Mouse (Mus musculus) adrenal gland, postnatal 0 days (tissue): ENCODE measurements around the gene Olfr1030. TPM values are rescaled to one million over a fixed set of nuclear protein-coding genes. Genes with fewer than 3 reads are reported as not detected.

Experiments
- polyA plus RNA-seq: library from polyadenylated mRNA; unstranded; fragments of >200 nt; fragmentation: Nextera tagmentation; extraction: Ambion mirVana; gene quantifications from 2 replicates; pipeline ENCODE4 v1.2.1, GENCODE M21; 2015

The Olfr1030 gene
- not detected in 2 replicates for polyA plus RNA-seq

GRCm38 (mm10) chr2:85978976-85979375 lies at the start of gene Olfr1030:
Gene Olfr1030, plus strand, starts transcription at chr2:85979276.

DNA sequence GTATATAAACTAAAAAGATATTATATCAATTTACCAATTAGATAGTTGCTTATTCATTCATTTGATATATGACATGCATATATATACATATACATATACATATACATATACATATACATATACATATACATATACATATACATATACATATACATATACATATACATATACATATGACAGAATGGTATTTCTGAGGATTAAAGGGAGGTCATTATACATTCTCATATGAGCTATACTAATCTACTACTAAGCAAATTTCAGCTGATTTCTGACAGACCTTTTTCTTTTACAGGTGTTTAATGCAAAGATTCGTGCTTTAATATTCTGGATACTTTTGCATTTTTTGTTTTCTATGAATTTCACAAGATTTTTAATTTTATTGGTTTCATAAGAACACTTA lies 28.9 kb upstream of the Olfr1030 start, which contains the start of gene Olfr1028:
Gene Olfr1028, plus strand, starts transcription at position 301 of the 400 bp plus-strand sequence.

GRCm38 (mm10) chr2:85973595-85973994 lies 5.5 kb upstream of the Olfr1030 start, which contains the start of gene Olfr1029:
Gene Olfr1029, plus strand, starts transcription at chr2:85973895.

DNA sequence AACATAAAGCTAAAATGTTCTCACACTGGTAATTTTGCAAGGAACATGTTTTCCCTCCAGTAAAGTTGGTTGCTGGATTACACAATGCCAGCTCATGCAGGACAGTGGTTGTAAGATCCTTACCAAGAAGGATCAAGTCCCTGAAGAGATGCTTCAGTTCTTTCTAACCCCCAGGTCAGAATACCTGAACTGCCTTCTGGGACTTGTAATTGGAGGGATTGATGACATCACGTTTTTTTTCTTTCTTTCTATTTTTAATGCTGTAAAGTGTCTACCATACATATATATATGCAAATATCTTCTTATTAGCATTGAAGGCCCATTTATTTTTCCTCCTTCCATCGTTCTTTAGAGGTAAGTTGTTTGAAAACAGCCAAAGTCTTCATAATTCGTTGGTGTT lies 10.9 kb downstream of the Olfr1030 start, which contains the start of gene Olfr1031:
Gene Olfr1031, plus strand, starts transcription at position 301 of the 400 bp plus-strand sequence.

DNA sequence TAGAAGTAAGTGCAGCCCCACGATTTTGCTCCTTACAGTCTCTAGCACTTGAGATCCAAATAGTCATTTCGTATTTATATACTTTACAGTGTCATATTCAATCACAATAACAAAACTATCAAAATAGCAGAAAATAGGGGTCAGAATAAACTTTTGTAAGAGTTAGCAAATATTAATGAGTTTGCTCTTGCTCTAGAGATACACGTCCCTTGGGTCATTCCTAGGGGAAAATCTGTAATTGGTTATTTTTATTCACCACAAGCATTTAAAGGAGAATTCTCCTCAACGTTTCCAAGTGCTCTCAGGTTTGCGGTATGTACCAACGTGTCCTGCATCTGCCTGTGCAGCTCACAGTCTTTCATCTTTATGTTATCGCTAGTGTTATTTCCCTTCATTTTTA lies 26.2 kb downstream of the Olfr1030 start, which contains the start of gene Olfr1032:
Gene Olfr1032, plus strand, starts transcription at position 301 of the 400 bp plus-strand sequence.

DNA sequence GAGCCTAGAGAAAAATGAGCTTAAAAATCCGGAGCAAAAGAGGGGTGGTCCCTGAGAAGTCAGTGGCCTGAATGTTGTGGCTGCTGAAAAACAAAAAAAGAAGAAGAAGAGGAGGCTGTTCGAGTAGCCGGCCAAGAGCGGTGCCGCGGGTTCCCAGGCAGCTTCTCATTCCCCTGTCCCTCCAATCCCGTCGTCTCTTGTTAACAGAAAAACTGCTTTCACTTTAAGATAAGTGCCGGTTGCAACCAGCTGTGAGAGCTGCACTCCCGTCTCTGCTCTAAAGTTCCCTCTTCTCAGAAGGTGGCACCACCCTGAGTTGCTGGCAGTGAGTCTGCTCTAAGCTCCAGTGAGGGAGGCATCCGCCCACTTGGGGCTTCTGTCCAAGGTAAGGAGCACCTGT lies 41.3 kb downstream of the Olfr1030 start, which contains the start of gene Olfr1033:
Gene Olfr1033, plus strand, starts transcription at position 228 of the 400 bp plus-strand sequence.

Other genes starting within 250 kb of the Olfr1030 start
- 0.05 TPM in 1 of 2 replicates, not detected in the other for gene Olfr1012, start 216.5 kb upstream of the Olfr1030 start, polyA plus RNA-seq
- gene Olfr1013, start 212.2 kb upstream of the Olfr1030 start, polyA plus RNA-seq, result not detected in 2 replicates
- gene Olfr1014, start 206.6 kb upstream of the Olfr1030 start, polyA plus RNA-seq, result not detected in 2 replicates
- not detected in 2 replicates for gene Olfr1015, start 197.3 kb upstream of the Olfr1030 start, polyA plus RNA-seq
- gene Olfr1016, start 176.7 kb upstream of the Olfr1030 start, polyA plus RNA-seq, result not detected in 2 replicates
- gene Olfr1018, start 160.8 kb upstream of the Olfr1030 start, polyA plus RNA-seq, result not detected in 2 replicates
- not detected in 2 replicates for gene Olfr1019, start 133.8 kb upstream of the Olfr1030 start, polyA plus RNA-seq
- not detected in 2 replicates for gene Olfr1020, start 132.2 kb upstream of the Olfr1030 start, polyA plus RNA-seq
- gene Olfr1022, start 110.7 kb upstream of the Olfr1030 start, polyA plus RNA-seq, result not detected in 2 replicates
- gene Olfr1023, start 93.6 kb upstream of the Olfr1030 start, polyA plus RNA-seq, result not detected in 2 replicates
- not detected in 2 replicates for gene Olfr1024, start 74.2 kb upstream of the Olfr1030 start, polyA plus RNA-seq
- 0.13 TPM in 1 of 2 replicates, not detected in the other for gene Olfr1025-ps1, start 64.1 kb upstream of the Olfr1030 start, polyA plus RNA-seq
- not detected in 2 replicates for gene Olfr1026, start 57.7 kb upstream of the Olfr1030 start, polyA plus RNA-seq
- not detected in 2 replicates for gene Olfr1028, start 28.8 kb upstream of the Olfr1030 start, polyA plus RNA-seq
- gene Olfr1029, start 5.4 kb upstream of the Olfr1030 start, polyA plus RNA-seq, result not detected in 2 replicates
- not detected in 2 replicates for gene Olfr1031, start 11.0 kb downstream of the Olfr1030 start, polyA plus RNA-seq
- gene Olfr1032, start 26.3 kb downstream of the Olfr1030 start, polyA plus RNA-seq, result not detected in 2 replicates
- 6.6 and 7.4 TPM in 2 replicates for gene Olfr1033, start 41.4 kb downstream of the Olfr1030 start, polyA plus RNA-seq
- gene Olfr1034, start 66.6 kb downstream of the Olfr1030 start, polyA plus RNA-seq, result 0.05 and 0.08 TPM in 2 replicates
- gene Olfr1036, start 94.7 kb downstream of the Olfr1030 start, polyA plus RNA-seq, result not detected in 2 replicates
- not detected in 2 replicates for gene Olfr1037, start 108.1 kb downstream of the Olfr1030 start, polyA plus RNA-seq
- gene Olfr1039, start 156.7 kb downstream of the Olfr1030 start, polyA plus RNA-seq, result not detected in 2 replicates
- gene Olfr1040, start 167.5 kb downstream of the Olfr1030 start, polyA plus RNA-seq, result not detected in 2 replicates
- gene Olfr1042, start 182.6 kb downstream of the Olfr1030 start, polyA plus RNA-seq, result 0.08 TPM in 1 of 2 replicates, not detected in the other
- not detected in 2 replicates for gene Olfr1043, start 188.2 kb downstream of the Olfr1030 start, polyA plus RNA-seq
- gene Olfr1044, start 198.5 kb downstream of the Olfr1030 start, polyA plus RNA-seq, result not detected in 2 replicates
- gene Olfr52, start 206.4 kb downstream of the Olfr1030 start, polyA plus RNA-seq, result not detected in 2 replicates
- not detected in 2 replicates for gene Olfr1045, start 223.7 kb downstream of the Olfr1030 start, polyA plus RNA-seq
- gene Olfr1046, start 240.0 kb downstream of the Olfr1030 start, polyA plus RNA-seq, result not detected in 2 replicates